Mouse (Mus musculus): ENCODE data around the gene Tnfrsf22. TPM values are rescaled to one million over a fixed set of nuclear protein-coding genes. Genes with fewer than 3 reads are reported as not detected.

Gene Tnfrsf22
- polyA plus RNA-seq, 1 experiment from 2014 or later: 3.1 TPM

GRCm38 (mm10) chr7:143636674-143637073 lies 12.8 kb downstream of the Tnfrsf22 start:
- Histone ChIP-seq H3K9me3 (ENCODE audit: control insufficient read depth) (no peaks in the 10 kb centered on the region), H3K9ac (ENCODE audit: low read depth, low read length) (no peak overlapping the region), H3K36me3 (ENCODE audit: control insufficient read depth, insufficient read depth) (no peaks in the 10 kb centered on the region), H3K4me3 (ENCODE audit: low read depth, low read length) (no peak overlapping the region), H3K27ac (ENCODE audit: low read depth, low read length) (no peak overlapping the region), H3K4me1 (replicated peaks; ENCODE audit: control insufficient read depth, insufficient read depth, low read length) (no peaks in the 10 kb centered on the region), H3K4me2 (replicated peaks; ENCODE audit: low read depth) (no peak overlapping the region), H3K27me3 (replicated peaks; ENCODE audit: control insufficient read depth, insufficient read depth, low read length) (no peaks in the 10 kb centered on the region)
- no peak for TF ChIP-seq CTCF (IDR thresholded peaks at IDR 0.05; ENCODE audit: low read depth)
- WGBS: 93% methylated on average over 1 of the region's 1 CpGs
- ATAC-seq: no peak

GRCm38 (mm10) chr7:143631503-143631902 lies 18.0 kb downstream of the Tnfrsf22 start:
- Histone ChIP-seq H3K4me2 (replicated peaks; ENCODE audit: low read depth) (no peak overlapping the region), H3K36me3 (ENCODE audit: control insufficient read depth, insufficient read depth) (no peaks in the 10 kb centered on the region), H3K9me3 (ENCODE audit: control insufficient read depth) (no peaks in the 10 kb centered on the region), H3K4me1 (replicated peaks; ENCODE audit: control insufficient read depth, insufficient read depth, low read length) (no peaks in the 10 kb centered on the region), H3K4me3 (ENCODE audit: low read depth, low read length) (no peak overlapping the region), H3K27ac (ENCODE audit: low read depth, low read length) (no peak overlapping the region), H3K27me3 (replicated peaks; ENCODE audit: control insufficient read depth, insufficient read depth, low read length) (no peaks in the 10 kb centered on the region), H3K9ac (ENCODE audit: low read depth, low read length) (no peak overlapping the region)
- 49% methylated on average over 2 of the region's 2 CpGs for WGBS
- TF ChIP-seq CTCF (IDR thresholded peaks at IDR 0.05; ENCODE audit: low read depth): no peak
- ATAC-seq: no peak

- Histone ChIP-seq H3K27me3 (replicated peaks; ENCODE audit: control insufficient read depth, insufficient read depth, low read length) (no peaks in the 10 kb centered on the region), H3K4me3 (ENCODE audit: low read depth, low read length) (no peak overlapping the region), H3K4me2 (replicated peaks; ENCODE audit: low read depth) (no peak overlapping the region), H3K9me3 (ENCODE audit: control insufficient read depth) (no peaks in the 10 kb centered on the region), H3K36me3 (ENCODE audit: control insufficient read depth, insufficient read depth) (no peaks in the 10 kb centered on the region), H3K9ac (ENCODE audit: low read depth, low read length) (no peak overlapping the region), H3K27ac (ENCODE audit: low read depth, low read length) (no peak overlapping the region), H3K4me1 (replicated peaks; ENCODE audit: control insufficient read depth, insufficient read depth, low read length) (no peaks in the 10 kb centered on the region)
- no peak for TF ChIP-seq CTCF (IDR thresholded peaks at IDR 0.05; ENCODE audit: low read depth)
- ATAC-seq: no peak
- WGBS: 15% methylated on average over 1 of the region's 1 CpGs
Observed at GRCm38 (mm10) chr7:143629501-143629900, 20.0 kb downstream of the Tnfrsf22 start.

- TF ChIP-seq CTCF (IDR thresholded peaks at IDR 0.05; ENCODE audit: low read depth): no peak
- H3K4me3 ChIP-seq (ENCODE audit: low read depth, low read length): no peak within 1 kb of the TSS
Observed at GRCm38 (mm10) chr7:143628540-143628939, 20.9 kb downstream of the Tnfrsf22 start, which contains the start of gene Tnfrsf26. Tnfrsf26 (minus strand) TSS chr7:143628722.

GRCm38 (mm10) chr7:143627555-143628286 lies 21.7 kb downstream of the Tnfrsf22 start:
- no peak overlapping the region for H3K4me3 ChIP-seq (ENCODE audit: low read depth, low read length)

More at GRCm38 (mm10) chr7:143628540-143628939, 20.9 kb downstream of the Tnfrsf22 start, which contains the start of gene Tnfrsf26:
- no peaks in the 10 kb centered on the region for H3K9me3 ChIP-seq (ENCODE audit: control insufficient read depth)
- WGBS: 100% methylated on average over 1 of the region's 1 CpGs
- H3K27me3 ChIP-seq (replicated peaks; ENCODE audit: control insufficient read depth, insufficient read depth, low read length): no peaks in the 10 kb centered on the region
- H3K27ac ChIP-seq (ENCODE audit: low read depth, low read length): no peak within 1 kb of the TSS
- no peak for ATAC-seq
- H3K9ac ChIP-seq (ENCODE audit: low read depth, low read length): no peak within 1 kb of the TSS
- H3K4me2 ChIP-seq (replicated peaks; ENCODE audit: low read depth): no peak within 1 kb of the TSS
- H3K36me3 ChIP-seq (ENCODE audit: control insufficient read depth, insufficient read depth): no peaks in the 10 kb centered on the region
- H3K4me1 ChIP-seq (replicated peaks; ENCODE audit: control insufficient read depth, insufficient read depth, low read length): no peaks in the 10 kb centered on the region

GRCm38 (mm10) chr7:143626178-143626577 lies 23.3 kb downstream of the Tnfrsf22 start:
- 65% methylated on average over 2 of the region's 2 CpGs for WGBS
- TF ChIP-seq CTCF (IDR thresholded peaks at IDR 0.05; ENCODE audit: low read depth): no peak

More at GRCm38 (mm10) chr7:143627555-143628286, 21.7 kb downstream of the Tnfrsf22 start:
- 62% methylated on average over 10 of the region's 10 CpGs for WGBS
- no peak for ATAC-seq
- H3K4me1 ChIP-seq (replicated peaks; ENCODE audit: control insufficient read depth, insufficient read depth, low read length): no peaks in the 10 kb centered on the region
- H3K9ac ChIP-seq (ENCODE audit: low read depth, low read length): no peak overlapping the region
- H3K4me2 ChIP-seq (replicated peaks; ENCODE audit: low read depth): no peak overlapping the region
- H3K36me3 ChIP-seq (ENCODE audit: control insufficient read depth, insufficient read depth): no peaks in the 10 kb centered on the region
- no peak for TF ChIP-seq CTCF (IDR thresholded peaks at IDR 0.05; ENCODE audit: low read depth)
- no peaks in the 10 kb centered on the region for H3K9me3 ChIP-seq (ENCODE audit: control insufficient read depth)
- H3K27ac ChIP-seq (ENCODE audit: low read depth, low read length): no peak overlapping the region
- no peaks in the 10 kb centered on the region for H3K27me3 ChIP-seq (replicated peaks; ENCODE audit: control insufficient read depth, insufficient read depth, low read length)

More at GRCm38 (mm10) chr7:143626178-143626577, 23.3 kb downstream of the Tnfrsf22 start:
- Histone ChIP-seq H3K27me3 (replicated peaks; ENCODE audit: control insufficient read depth, insufficient read depth, low read length) (no peaks in the 10 kb centered on the region), H3K27ac (ENCODE audit: low read depth, low read length) (no peak overlapping the region), H3K36me3 (ENCODE audit: control insufficient read depth, insufficient read depth) (no peaks in the 10 kb centered on the region), H3K9me3 (ENCODE audit: control insufficient read depth) (no peaks in the 10 kb centered on the region), H3K4me3 (ENCODE audit: low read depth, low read length) (no peak overlapping the region), H3K9ac (ENCODE audit: low read depth, low read length) (no peak overlapping the region), H3K4me2 (replicated peaks; ENCODE audit: low read depth) (no peak overlapping the region), H3K4me1 (replicated peaks; ENCODE audit: control insufficient read depth, insufficient read depth, low read length) (no peaks in the 10 kb centered on the region)
- no peak for ATAC-seq
